Mouse (Mus musculus) lung, postnatal 36 days (tissue): ENCODE data around the gene Tbca.

Experiments
- DNase-seq: peaks from one replicate; pipeline ENCODE4 v3.0.0; 2022; ENCODE audit warnings: mixed read lengths

Tbca gene

DNA sequence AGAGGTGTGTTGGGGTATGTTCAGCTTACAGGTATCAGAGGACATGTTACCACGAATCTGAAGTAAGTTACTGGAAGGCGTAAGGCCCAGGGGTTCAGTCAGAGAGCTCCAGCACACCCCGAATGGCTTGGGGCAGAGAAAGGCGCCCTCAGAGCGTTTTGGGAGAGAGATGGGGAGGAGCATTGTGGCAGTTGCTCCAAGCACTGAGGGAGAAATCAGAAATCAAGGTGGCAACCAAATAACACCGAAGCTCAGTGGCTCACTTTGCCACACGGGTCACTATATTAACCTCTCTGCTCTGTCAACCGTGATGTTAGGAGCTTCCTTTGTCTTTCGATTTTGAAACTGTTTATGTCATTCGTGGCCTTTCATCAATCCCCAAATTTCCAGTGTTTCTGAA, 93.5 kb downstream of the Tbca start:
- no peak for DNase-seq

DNA sequence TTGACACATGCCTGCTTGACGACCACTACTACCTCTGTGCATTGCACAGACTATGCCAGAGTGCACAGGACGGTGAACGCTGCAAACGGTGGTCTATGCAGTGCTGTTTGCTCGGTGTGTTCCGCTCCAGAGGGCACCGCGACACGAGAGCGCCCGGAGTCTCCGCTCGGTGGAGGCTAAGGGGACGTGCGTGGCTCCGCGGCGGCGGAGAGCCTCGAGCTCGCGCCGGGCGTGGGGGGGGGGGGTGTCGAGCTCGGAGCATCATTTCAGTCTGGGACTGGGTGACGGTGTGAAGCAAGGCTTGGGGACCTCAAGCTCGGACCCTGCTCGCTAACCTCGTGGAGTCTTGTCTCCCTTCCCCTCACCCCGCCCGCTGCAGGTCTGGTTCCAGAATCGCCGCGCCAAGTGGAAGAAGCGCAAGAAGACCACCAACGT, 94.0 kb downstream of the Tbca start:
- DNase-seq, result no peak

GRCm38 (mm10) chr13:94883163-94883965, 94.7 kb downstream of the Tbca start:
- no peak for DNase-seq

DNA sequence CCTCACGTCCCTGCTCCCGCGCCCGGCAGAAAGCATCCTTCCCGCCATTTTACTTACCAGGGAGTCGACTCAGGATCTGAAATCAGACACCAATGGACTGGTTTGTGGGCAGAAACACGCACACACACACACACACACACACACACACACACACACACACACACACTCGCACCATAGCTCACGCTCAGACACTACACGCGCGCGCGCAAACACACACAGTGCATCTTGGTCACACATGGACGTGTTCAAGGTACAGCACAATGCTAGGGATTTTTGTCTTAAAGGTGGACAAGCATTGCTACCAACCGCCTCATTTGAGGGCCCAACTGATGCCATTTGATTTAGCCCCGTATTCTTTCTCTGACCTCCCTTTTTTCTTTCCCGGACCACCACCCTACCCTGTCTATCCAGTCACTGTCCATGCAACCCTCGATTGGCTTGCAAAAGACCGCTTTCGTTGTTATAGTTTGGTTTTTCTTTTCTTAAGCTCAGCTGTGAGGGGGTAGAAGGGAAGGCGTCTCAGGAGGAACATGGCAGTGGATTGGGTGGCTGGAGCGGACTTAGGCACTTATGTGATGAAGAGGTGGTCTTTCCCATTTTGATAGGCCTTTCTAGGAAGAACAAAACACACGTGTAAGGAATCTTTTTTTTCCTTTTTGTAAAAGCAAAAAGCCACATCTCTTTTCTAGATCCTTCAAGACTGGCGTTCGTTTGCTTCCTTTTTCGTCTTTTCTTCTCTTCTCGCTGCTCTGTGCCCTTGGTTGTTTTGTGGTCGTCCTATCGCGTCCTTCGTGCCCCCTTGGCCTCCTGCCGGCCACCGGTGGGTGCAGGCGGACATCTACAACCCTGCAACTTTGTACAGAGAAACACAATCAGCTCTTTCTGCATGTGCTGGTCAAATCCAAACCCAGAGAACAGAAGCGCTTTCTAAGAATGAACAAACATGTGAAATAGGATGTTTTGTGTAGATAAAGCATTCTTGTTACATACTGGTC, 95.6 kb downstream of the Tbca start:
- DNase-seq, result no peak

GRCm38 (mm10) chr13:94885291-94886235, 96.9 kb downstream of the Tbca start:
- DNase-seq, result no peak
